Mouse (Mus musculus): ENCODE results near the gene Ybx2. TPM values are rescaled to one million over a fixed set of nuclear protein-coding genes. Genes with fewer than 3 reads are reported as not detected.
A peak's percentile ranks its signal among the peaks of the same experiment; 100 is the strongest.

Gene Ybx2
- polyA plus RNA-seq, 1 experiment from 2014 or later: 0.42 TPM

GRCm38 (mm10) chr11:69984431-69984830 lies 48.8 kb downstream of the Ybx2 start:
- no peak for TF ChIP-seq CTCF (IDR thresholded peaks at IDR 0.05; ENCODE audit: low read depth)
- Histone ChIP-seq H3K36me3 (ENCODE audit: control insufficient read depth, insufficient read depth) (peaks cover 51% of the 10 kb centered on the region), H3K4me1 (replicated peaks; ENCODE audit: control insufficient read depth, insufficient read depth, low read length) (no peaks in the 10 kb centered on the region), H3K4me2 (replicated peaks; ENCODE audit: low read depth) (no peak overlapping the region), H3K27ac (ENCODE audit: low read depth, low read length) (no peak overlapping the region), H3K4me3 (ENCODE audit: low read depth, low read length) (no peak overlapping the region), H3K27me3 (replicated peaks; ENCODE audit: control insufficient read depth, insufficient read depth, low read length) (no peaks in the 10 kb centered on the region), H3K9ac (ENCODE audit: low read depth, low read length) (no peak overlapping the region), H3K9me3 (ENCODE audit: control insufficient read depth) (no peaks in the 10 kb centered on the region)
- WGBS: 85% methylated on average over 8 of the region's 8 CpGs
- no peak for ATAC-seq

- H3K27ac ChIP-seq (ENCODE audit: low read depth, low read length): peak overlapping the region; percentile 89
Observed at GRCm38 (mm10) chr11:69989949-69990348, 54.4 kb downstream of the Ybx2 start.

More at GRCm38 (mm10) chr11:69989949-69990348, 54.4 kb downstream of the Ybx2 start:
- H3K27me3 ChIP-seq (replicated peaks; ENCODE audit: control insufficient read depth, insufficient read depth, low read length): no peaks in the 10 kb centered on the region
- 90% methylated on average over 8 of the region's 8 CpGs for whole genome bisulfite sequencing
- H3K4me3 ChIP-seq (ENCODE audit: low read depth, low read length): no peak overlapping the region
- H3K36me3 ChIP-seq (ENCODE audit: control insufficient read depth, insufficient read depth): peaks cover 63% of the 10 kb centered on the region
- no peaks in the 10 kb centered on the region for H3K4me1 ChIP-seq (replicated peaks; ENCODE audit: control insufficient read depth, insufficient read depth, low read length)
- H3K9me3 ChIP-seq (ENCODE audit: control insufficient read depth): no peaks in the 10 kb centered on the region
- no peak for ATAC-seq
- no peak for TF ChIP-seq CTCF (IDR thresholded peaks at IDR 0.05; ENCODE audit: low read depth)
- H3K4me2 ChIP-seq (replicated peaks; ENCODE audit: low read depth): no peak overlapping the region
- H3K9ac ChIP-seq (ENCODE audit: low read depth, low read length): no peak overlapping the region

Small RNA genes within 50 kb of the gene (microRNA-seq; reads per million reads assigned to microRNA genes)
- not detected for gene Gm44349

Other genes with a start within 250 kb of the Ybx2 start
- gene Tnfsf12, start 239.9 kb upstream of the Ybx2 start, polyA plus RNA-seq (2015; fragmentation: Nextera tagmentation; extraction: Ambion mirVana): 6.6 and 7.2 TPM in 2 replicates
- gene Tnfsfm13, start 239.7 kb upstream of the Ybx2 start, polyA plus RNA-seq (2015; fragmentation: Nextera tagmentation; extraction: Ambion mirVana): 4.1 and 4.8 TPM in 2 replicates
- gene Polr2a, start 177.2 kb upstream of the Ybx2 start, polyA plus RNA-seq (2015; fragmentation: Nextera tagmentation; extraction: Ambion mirVana): 13.3 and 14.0 TPM in 2 replicates
- 0.09 and 0.12 TPM in 2 replicates for gene Slc35g3, start 173.8 kb upstream of the Ybx2 start, polyA plus RNA-seq (2015; fragmentation: Nextera tagmentation; extraction: Ambion mirVana)
- gene Zbtb4, start 169.9 kb upstream of the Ybx2 start, polyA plus RNA-seq (2015; fragmentation: Nextera tagmentation; extraction: Ambion mirVana): 2.1 and 2.4 TPM in 2 replicates
- 2.4 and 2.8 TPM in 2 replicates for gene Chrnb1, start 139.9 kb upstream of the Ybx2 start, polyA plus RNA-seq (2015; fragmentation: Nextera tagmentation; extraction: Ambion mirVana)
- gene Fgf11, start 133.9 kb upstream of the Ybx2 start, polyA plus RNA-seq (2015; fragmentation: Nextera tagmentation; extraction: Ambion mirVana): 0.18 and 0.38 TPM in 2 replicates
- gene Tmem102, start 130.2 kb upstream of the Ybx2 start, polyA plus RNA-seq (2015; fragmentation: Nextera tagmentation; extraction: Ambion mirVana): 58.0 and 59.4 TPM in 2 replicates
- not detected in 2 replicates for gene Gm39566, start 120.5 kb upstream of the Ybx2 start, polyA plus RNA-seq (2015; fragmentation: Nextera tagmentation; extraction: Ambion mirVana)
- 0.07 TPM in 1 of 2 replicates, not detected in the other for gene Spem2, start 117.3 kb upstream of the Ybx2 start, polyA plus RNA-seq (2015; fragmentation: Nextera tagmentation; extraction: Ambion mirVana)
- gene Spem1, start 113.6 kb upstream of the Ybx2 start, polyA plus RNA-seq (2015; fragmentation: Nextera tagmentation; extraction: Ambion mirVana): not detected in 2 replicates
- 1.8 and 2.2 TPM in 2 replicates for gene Nlgn2, start 98.0 kb upstream of the Ybx2 start, polyA plus RNA-seq (2015; fragmentation: Nextera tagmentation; extraction: Ambion mirVana)
- gene Tmem256, start 97.3 kb upstream of the Ybx2 start, polyA plus RNA-seq (2015; fragmentation: Nextera tagmentation; extraction: Ambion mirVana): 584 and 590 TPM in 2 replicates
- gene Plscr3, start 89.4 kb upstream of the Ybx2 start, polyA plus RNA-seq (2015; fragmentation: Nextera tagmentation; extraction: Ambion mirVana): 42.0 and 44.8 TPM in 2 replicates
- gene Tnk1, start 77.1 kb upstream of the Ybx2 start, polyA plus RNA-seq (2015; fragmentation: Nextera tagmentation; extraction: Ambion mirVana): 11.7 and 12.8 TPM in 2 replicates
- not detected in 2 replicates for gene Tmem95, start 57.8 kb upstream of the Ybx2 start, polyA plus RNA-seq (2015; fragmentation: Nextera tagmentation; extraction: Ambion mirVana)
- gene Kctd11, start 54.4 kb upstream of the Ybx2 start, polyA plus RNA-seq (2015; fragmentation: Nextera tagmentation; extraction: Ambion mirVana): 4.0 and 4.1 TPM in 2 replicates
- gene Acap1, start 40.3 kb upstream of the Ybx2 start, polyA plus RNA-seq (2015; fragmentation: Nextera tagmentation; extraction: Ambion mirVana): 1.1 TPM in 2 replicates
- 3.5 and 3.8 TPM in 2 replicates for gene 2810408A11Rik, start 34.8 kb upstream of the Ybx2 start, polyA plus RNA-seq (2015; fragmentation: Nextera tagmentation; extraction: Ambion mirVana)
- 9.7 and 10.3 TPM in 2 replicates for gene Neurl4, start 34.7 kb upstream of the Ybx2 start, polyA plus RNA-seq (2015; fragmentation: Nextera tagmentation; extraction: Ambion mirVana)
- 40.4 and 42.3 TPM in 2 replicates for gene Gps2, start 21.9 kb upstream of the Ybx2 start, polyA plus RNA-seq (2015; fragmentation: Nextera tagmentation; extraction: Ambion mirVana)
- gene Eif5a, start 13.8 kb upstream of the Ybx2 start, polyA plus RNA-seq (2015; fragmentation: Nextera tagmentation; extraction: Ambion mirVana): 716 and 774 TPM in 2 replicates
- gene Slc2a4, start 12.4 kb downstream of the Ybx2 start, polyA plus RNA-seq (2015; fragmentation: Nextera tagmentation; extraction: Ambion mirVana): 18.3 and 18.7 TPM in 2 replicates
- 1,243 and 1,341 TPM in 2 replicates for gene Cldn7, start 29.0 kb downstream of the Ybx2 start, polyA plus RNA-seq (2015; fragmentation: Nextera tagmentation; extraction: Ambion mirVana)
- 23.2 and 24.1 TPM in 2 replicates for gene Ctdnep1, start 45.4 kb downstream of the Ybx2 start, polyA plus RNA-seq (2015; fragmentation: Nextera tagmentation; extraction: Ambion mirVana)
- gene Elp5, start 46.7 kb downstream of the Ybx2 start, polyA plus RNA-seq (2015; fragmentation: Nextera tagmentation; extraction: Ambion mirVana): 56.8 and 57.7 TPM in 2 replicates
- gene Gabarap, start 55.3 kb downstream of the Ybx2 start, polyA plus RNA-seq (2015; fragmentation: Nextera tagmentation; extraction: Ambion mirVana): 1,065 and 1,136 TPM in 2 replicates
- 32.6 and 37.7 TPM in 2 replicates for gene Phf23, start 60.0 kb downstream of the Ybx2 start, polyA plus RNA-seq (2015; fragmentation: Nextera tagmentation; extraction: Ambion mirVana)
- gene Dvl2, start 64.8 kb downstream of the Ybx2 start, polyA plus RNA-seq (2015; fragmentation: Nextera tagmentation; extraction: Ambion mirVana): 9.1 TPM in 2 replicates
- 203 and 215 TPM in 2 replicates for gene Acadvl, start 79.6 kb downstream of the Ybx2 start, polyA plus RNA-seq (2015; fragmentation: Nextera tagmentation; extraction: Ambion mirVana)
- gene Dlg4, start 81.1 kb downstream of the Ybx2 start, polyA plus RNA-seq (2015; fragmentation: Nextera tagmentation; extraction: Ambion mirVana): 1.4 and 1.8 TPM in 2 replicates
- not detected in 2 replicates for gene Asgr1, start 118.3 kb downstream of the Ybx2 start, polyA plus RNA-seq (2015; fragmentation: Nextera tagmentation; extraction: Ambion mirVana)
- gene Asgr2, start 156.8 kb downstream of the Ybx2 start, polyA plus RNA-seq (2015; fragmentation: Nextera tagmentation; extraction: Ambion mirVana): 0.10 and 0.18 TPM in 2 replicates
- gene Mgl2, start 194.5 kb downstream of the Ybx2 start, polyA plus RNA-seq (2015; fragmentation: Nextera tagmentation; extraction: Ambion mirVana): 0.50 and 0.81 TPM in 2 replicates
- 0.78 and 1.1 TPM in 2 replicates for gene Clec10a, start 220.4 kb downstream of the Ybx2 start, polyA plus RNA-seq (2015; fragmentation: Nextera tagmentation; extraction: Ambion mirVana)